Mouse (Mus musculus): ENCODE results near the gene Olfr1040.
"Not testable (repeated sequence)": the region's sequence is repeated elsewhere in the genome, so short reads cannot be mapped to it uniquely, and the experiment has no call there.

Gene Olfr1040

GRCm38 (mm10) chr2:86146632-86147031 is at the start of gene Olfr1040:
Gene Olfr1040 (minus strand): TSS chr2:86146732.
- in situ Hi-C loops (cut with MseI, MboI) = no loop called here

- in situ Hi-C loops (cut with MseI, MboI) = no loop called here
Measured at GRCm38 (mm10) chr2:86195863-86196262, 49.3 kb upstream of the Olfr1040 start.

GRCm38 (mm10) chr2:86185583-86185982 is 39.1 kb upstream of the Olfr1040 start, which contains the start of gene Olfr52:
Gene Olfr52 (minus strand): TSS chr2:86185683.
- in situ Hi-C loops (cut with MseI, MboI) = no loop called here

- in situ Hi-C loops (cut with MseI, MboI) = no loop called here
Measured at GRCm38 (mm10) chr2:86179950-86180349, 33.4 kb upstream of the Olfr1040 start.

GRCm38 (mm10) chr2:86177720-86178119 is 31.2 kb upstream of the Olfr1040 start, which contains the start of gene Olfr1044:
Gene Olfr1044 (minus strand): TSS chr2:86177820.
- in situ Hi-C loops (cut with MseI, MboI) = no loop called here

GRCm38 (mm10) chr2:86175422-86175821 is 28.9 kb upstream of the Olfr1040 start:
- in situ Hi-C loops (cut with MseI, MboI) = not testable (repeated sequence)

- in situ Hi-C loops (cut with MseI, MboI) = no loop called here
Measured at GRCm38 (mm10) chr2:86167422-86167821, 20.9 kb upstream of the Olfr1040 start, which contains the start of gene Olfr1043. Gene Olfr1043 (minus strand): TSS chr2:86167522.

GRCm38 (mm10) chr2:86161738-86162137 is 15.2 kb upstream of the Olfr1040 start, which contains the start of gene Olfr1042:
Gene Olfr1042 (minus strand): TSS chr2:86161838.
- in situ Hi-C loops (cut with MseI, MboI) = no loop called here

GRCm38 (mm10) chr2:86135828-86136227 is 10.7 kb downstream of the Olfr1040 start, which contains the start of gene Olfr1039:
Gene Olfr1039 (minus strand): TSS chr2:86135928.
- in situ Hi-C loops (cut with MseI, MboI) = no loop called here

Data from mouse trophoblast stem cell (cell line).